Mouse (Mus musculus) embryo, embryonic 11.5 days (tissue): ENCODE results near the gene Vwce.
A peak's percentile ranks its signal among the peaks of the same experiment; 100 is the strongest.

Source experiments
- DNase-seq: peaks from one replicate; pipeline ENCODE4 v3.0.0-alpha.2; 2012; ENCODE audit warnings: low read depth, low spot score

Vwce gene

DNA sequence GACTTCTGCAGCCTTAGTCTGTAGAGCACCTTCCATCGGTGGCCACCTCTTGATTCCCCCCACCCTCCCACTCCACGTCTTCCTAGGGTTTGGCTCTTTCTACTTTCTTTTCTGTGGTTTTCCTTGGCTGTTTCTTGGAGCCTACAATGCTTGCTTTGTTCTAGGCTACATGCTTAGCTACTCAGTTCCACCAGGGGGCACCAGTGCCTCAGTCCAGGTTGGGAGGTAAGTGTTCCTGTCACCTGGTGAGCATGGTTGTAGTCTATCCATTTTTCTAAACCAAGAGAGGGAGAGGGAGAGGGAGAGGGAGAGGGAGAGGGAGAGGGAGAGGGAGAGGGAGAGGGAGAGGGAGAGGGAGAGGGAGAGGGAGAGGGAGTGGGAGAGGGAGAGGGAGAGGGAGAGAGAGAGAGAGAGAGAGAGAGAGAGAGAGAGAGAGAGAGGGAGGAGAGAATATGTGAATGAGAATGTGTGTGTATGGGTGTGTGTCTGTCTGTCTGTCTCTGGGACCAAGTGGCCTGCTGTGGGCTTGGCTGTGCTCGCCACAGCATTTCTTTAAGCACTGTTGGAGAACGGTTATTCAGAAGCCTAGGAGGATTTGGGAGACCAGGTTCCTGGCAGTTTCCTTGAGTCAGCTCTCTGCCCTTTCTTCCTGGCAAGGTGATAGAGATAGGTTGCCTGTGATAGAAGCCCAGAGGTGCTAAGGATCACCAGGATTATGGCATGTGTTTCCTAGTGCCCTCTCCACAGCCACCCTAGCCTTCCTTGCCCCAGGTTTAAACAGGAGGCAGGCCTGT is 80.9 kb downstream of the Vwce start:
- DNase-seq, result peak; percentile 65

DNA sequence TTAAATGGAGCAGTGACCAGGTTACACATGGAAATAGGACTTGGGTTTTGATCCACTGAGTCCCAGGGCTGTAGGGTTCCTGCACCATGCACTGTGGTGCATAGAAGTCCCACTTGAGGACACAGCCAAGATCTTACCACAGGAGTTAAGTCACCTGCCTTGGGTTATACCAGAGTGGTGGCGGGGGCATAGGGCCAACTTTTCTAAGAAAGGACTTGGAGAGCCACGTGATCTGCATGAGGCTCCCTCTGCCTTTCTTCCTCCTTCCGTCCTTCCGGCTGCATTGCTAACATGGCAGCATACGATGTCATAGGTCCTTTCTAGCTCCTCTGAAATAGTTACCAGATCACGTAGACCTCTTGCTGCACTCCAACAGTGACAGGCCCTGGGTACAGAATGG is 81.5 kb downstream of the Vwce start:
- DNase-seq, result no peak
